Mouse (Mus musculus): ENCODE results near the gene Asap2. TPM values are rescaled to one million over a fixed set of nuclear protein-coding genes. Genes with fewer than 3 reads are reported as not detected.

Gene Asap2
- polyA plus RNA-seq, 1 experiment from 2014 or later, result 8.2 TPM

- ATAC-seq (ENCODE audit: low read depth), result no peak
- no peak overlapping the region for H3K4me3 ChIP-seq (ENCODE audit: low read depth, low read length)
- no peaks in the 10 kb centered on the region for H3K4me1 ChIP-seq (ENCODE audit: control insufficient read depth, insufficient read depth, low read length)
- no peak overlapping the region for H3K4me2 ChIP-seq (ENCODE audit: low read depth, low read length)
- no peak for DNase-seq (ENCODE audit: low spot score)
- peaks cover 93% of the 10 kb centered on the region for H3K36me3 ChIP-seq (ENCODE audit: control insufficient read depth, insufficient read depth, low read length)
- WGBS, result 86% methylated on average over 5 of the region's 5 CpGs
- no peak overlapping the region for H3K27ac ChIP-seq (replicated peaks; ENCODE audit: low read depth, low read length)
- H3K9ac ChIP-seq (ENCODE audit: low read depth, low read length), result no peak overlapping the region
- H3K27me3 ChIP-seq (replicated peaks; ENCODE audit: control insufficient read depth, insufficient read depth, low read length), result no peaks in the 10 kb centered on the region
- H3K9me3 ChIP-seq (ENCODE audit: control insufficient read depth, low read length), result no peaks in the 10 kb centered on the region
Measured at GRCm38 (mm10) chr12:21302361-21302783, 312.1 kb downstream of the Asap2 start.

GRCm38 (mm10) chr12:21305741-21306140, 315.5 kb downstream of the Asap2 start:
- ATAC-seq (ENCODE audit: low read depth), result no peak
- Histone ChIP-seq H3K27me3 (replicated peaks; ENCODE audit: control insufficient read depth, insufficient read depth, low read length) (no peaks in the 10 kb centered on the region), H3K27ac (replicated peaks; ENCODE audit: low read depth, low read length) (no peak overlapping the region), H3K4me1 (ENCODE audit: control insufficient read depth, insufficient read depth, low read length) (no peaks in the 10 kb centered on the region), H3K4me3 (ENCODE audit: low read depth, low read length) (no peak overlapping the region), H3K36me3 (ENCODE audit: control insufficient read depth, insufficient read depth, low read length) (peaks cover 90% of the 10 kb centered on the region), H3K9ac (ENCODE audit: low read depth, low read length) (no peak overlapping the region), H3K4me2 (ENCODE audit: low read depth, low read length) (no peak overlapping the region), H3K9me3 (ENCODE audit: control insufficient read depth, low read length) (no peaks in the 10 kb centered on the region)
- 93% methylated on average over 4 of the region's 4 CpGs for WGBS
- no peak for DNase-seq (ENCODE audit: low spot score)

GRCm38 (mm10) chr12:21306721-21307120, 316.5 kb downstream of the Asap2 start:
- no peak overlapping the region for H3K4me2 ChIP-seq (ENCODE audit: low read depth, low read length)
- H3K9me3 ChIP-seq (ENCODE audit: control insufficient read depth, low read length), result no peaks in the 10 kb centered on the region
- no peak overlapping the region for H3K4me3 ChIP-seq (ENCODE audit: low read depth, low read length)
- H3K27ac ChIP-seq (replicated peaks; ENCODE audit: low read depth, low read length), result no peak overlapping the region
- DNase-seq (ENCODE audit: low spot score) (no peak), ATAC-seq (ENCODE audit: low read depth) (no peak)
- no peaks in the 10 kb centered on the region for H3K4me1 ChIP-seq (ENCODE audit: control insufficient read depth, insufficient read depth, low read length)
- H3K36me3 ChIP-seq (ENCODE audit: control insufficient read depth, insufficient read depth, low read length), result peaks cover 92% of the 10 kb centered on the region
- H3K27me3 ChIP-seq (replicated peaks; ENCODE audit: control insufficient read depth, insufficient read depth, low read length), result no peaks in the 10 kb centered on the region
- H3K9ac ChIP-seq (ENCODE audit: low read depth, low read length), result no peak overlapping the region
- WGBS, result 75% methylated on average over 4 of the region's 4 CpGs

- Histone ChIP-seq H3K9ac (ENCODE audit: low read depth, low read length) (no peak overlapping the region), H3K36me3 (ENCODE audit: control insufficient read depth, insufficient read depth, low read length) (peaks cover 68% of the 10 kb centered on the region), H3K9me3 (ENCODE audit: control insufficient read depth, low read length) (no peaks in the 10 kb centered on the region), H3K27ac (replicated peaks; ENCODE audit: low read depth, low read length) (no peak overlapping the region), H3K4me2 (ENCODE audit: low read depth, low read length) (no peak overlapping the region), H3K4me1 (ENCODE audit: control insufficient read depth, insufficient read depth, low read length) (peaks cover 5% of the 10 kb centered on the region), H3K27me3 (replicated peaks; ENCODE audit: control insufficient read depth, insufficient read depth, low read length) (no peaks in the 10 kb centered on the region), H3K4me3 (ENCODE audit: low read depth, low read length) (no peak overlapping the region)
- WGBS, result 82% methylated on average over 5 of the region's 5 CpGs
- DNase-seq (ENCODE audit: low spot score), result no peak
- no peak for ATAC-seq (ENCODE audit: low read depth)
Measured at GRCm38 (mm10) chr12:21312201-21312600, 321.9 kb downstream of the Asap2 start.

GRCm38 (mm10) chr12:21315923-21316868, 325.9 kb downstream of the Asap2 start, which contains the start of gene Iah1:
Iah1 (plus strand) TSS chr12:21316389.
- ATAC-seq (ENCODE audit: low read depth) (peak; percentile 94), DNase-seq (ENCODE audit: low spot score) (peak; percentile 90)
- Histone ChIP-seq H3K9ac (ENCODE audit: low read depth, low read length) (peak within 1 kb of the TSS; percentile 75), H3K9me3 (ENCODE audit: control insufficient read depth, low read length) (no peaks in the 10 kb centered on the region), H3K36me3 (ENCODE audit: control insufficient read depth, insufficient read depth, low read length) (peaks cover 42% of the 10 kb centered on the region), H3K27ac (replicated peaks; ENCODE audit: low read depth, low read length) (peak within 1 kb of the TSS; percentile 69), H3K27me3 (replicated peaks; ENCODE audit: control insufficient read depth, insufficient read depth, low read length) (no peaks in the 10 kb centered on the region), H3K4me2 (ENCODE audit: low read depth, low read length) (peak within 1 kb of the TSS; percentile 71), H3K4me1 (ENCODE audit: control insufficient read depth, insufficient read depth, low read length) (peaks cover 5% of the 10 kb centered on the region), H3K4me3 (ENCODE audit: low read depth, low read length) (peak within 1 kb of the TSS; percentile 73)
- WGBS, result 3% methylated on average over 41 of the region's 59 CpGs

- peak overlapping the region; percentile 71 for H3K4me2 ChIP-seq (ENCODE audit: low read depth, low read length)
- H3K9ac ChIP-seq (ENCODE audit: low read depth, low read length), result peak overlapping the region; percentile 75
- H3K27ac ChIP-seq (replicated peaks; ENCODE audit: low read depth, low read length), result peak overlapping the region; percentile 69
- no peaks in the 10 kb centered on the region for H3K27me3 ChIP-seq (replicated peaks; ENCODE audit: control insufficient read depth, insufficient read depth, low read length)
- peaks cover 5% of the 10 kb centered on the region for H3K4me1 ChIP-seq (ENCODE audit: control insufficient read depth, insufficient read depth, low read length)
- 32% methylated on average over 7 of the region's 7 CpGs for WGBS
- DNase-seq (ENCODE audit: low spot score), result peak; percentile 4
- no peaks in the 10 kb centered on the region for H3K9me3 ChIP-seq (ENCODE audit: control insufficient read depth, low read length)
- H3K36me3 ChIP-seq (ENCODE audit: control insufficient read depth, insufficient read depth, low read length), result peaks cover 36% of the 10 kb centered on the region
- H3K4me3 ChIP-seq (ENCODE audit: low read depth, low read length), result peak overlapping the region; percentile 73
- no peak for ATAC-seq (ENCODE audit: low read depth)
Measured at GRCm38 (mm10) chr12:21316869-21317265, 326.6 kb downstream of the Asap2 start.

GRCm38 (mm10) chr12:21318143-21318895, 328.1 kb downstream of the Asap2 start:
- DNase-seq (ENCODE audit: low spot score), result peak; percentile 72
- 72% methylated on average over 12 of the region's 12 CpGs for WGBS
- H3K36me3 ChIP-seq (ENCODE audit: control insufficient read depth, insufficient read depth, low read length), result peaks cover 34% of the 10 kb centered on the region

More at GRCm38 (mm10) chr12:21318143-21318895, 328.1 kb downstream of the Asap2 start:
- Histone ChIP-seq H3K9me3 (ENCODE audit: control insufficient read depth, low read length) (no peaks in the 10 kb centered on the region), H3K9ac (ENCODE audit: low read depth, low read length) (no peak overlapping the region), H3K4me1 (ENCODE audit: control insufficient read depth, insufficient read depth, low read length) (peaks cover 5% of the 10 kb centered on the region), H3K27ac (replicated peaks; ENCODE audit: low read depth, low read length) (no peak overlapping the region), H3K4me3 (ENCODE audit: low read depth, low read length) (no peak overlapping the region), H3K4me2 (ENCODE audit: low read depth, low read length) (no peak overlapping the region), H3K27me3 (replicated peaks; ENCODE audit: control insufficient read depth, insufficient read depth, low read length) (no peaks in the 10 kb centered on the region)
- ATAC-seq (ENCODE audit: low read depth), result no peak
